Mouse (Mus musculus) liver, embryonic 15.5 days (tissue): ENCODE data around the gene Sdk2. TPM values are rescaled to one million over a fixed set of nuclear protein-coding genes. Genes with fewer than 3 reads are reported as not detected.

Experiments used
- ATAC-seq: fragments of 200-750 bp; cut with Nextera tagmentation; 2 replicates; pipeline ENCODE4 v1.8.0; 2017; ENCODE audit warnings: moderate number of reproducible peaks, mild to moderate bottlenecking, moderate library complexity; ENCODE audit not compliant: insufficient read depth
- H3K27ac ChIP-seq: fragments of 300-500 bp; sonication (generic); replicated peaks from 2 replicates; pipeline ENCODE4 v1.5.1; 2015; ENCODE audit warnings: mild to moderate bottlenecking, inconsistent platforms
- H3K27me3 ChIP-seq: fragments of 300-500 bp; sonication (generic); 2 replicates; pipeline ENCODE4 v1.6.1; 2015; ENCODE audit warnings: mild to moderate bottlenecking, inconsistent platforms
- H3K36me3 ChIP-seq: fragments of 300-500 bp; sonication (generic); replicated peaks from 2 replicates; pipeline ENCODE4 v1.6.1; 2015; ENCODE audit warnings: moderate library complexity, mild to moderate bottlenecking, inconsistent platforms
- H3K4me1 ChIP-seq: fragments of 300-500 bp; sonication (generic); replicated peaks from 2 replicates; pipeline ENCODE4 v1.6.1; 2015; ENCODE audit warnings: inconsistent platforms
- H3K4me2 ChIP-seq: fragments of 300-500 bp; sonication (generic); 2 replicates; pipeline ENCODE4 v1.6.1; 2015; ENCODE audit warnings: moderate library complexity, mild to moderate bottlenecking, inconsistent platforms
- H3K4me3 ChIP-seq: fragments of 300-500 bp; sonication (generic); replicated peaks from 2 replicates; pipeline ENCODE4 v1.5.1; 2015; ENCODE audit warnings: mild to moderate bottlenecking, inconsistent platforms
- H3K9ac ChIP-seq: fragments of 300-500 bp; sonication (generic); 2 replicates; pipeline ENCODE4 v1.6.1; 2015; ENCODE audit warnings: moderate library complexity, mild to moderate bottlenecking, inconsistent platforms
- H3K9me3 ChIP-seq: fragments of 300-500 bp; sonication (generic); replicated peaks from 2 replicates; pipeline ENCODE4 v1.6.1; 2016; ENCODE audit warnings: inconsistent platforms
- WGBS: fragments of 180-500 bp; shearing (Covaris S2); methylation state at CpG from one replicate; pipeline ENCODE4 v1.1.7; 2015; ENCODE audit warnings: mixed read lengths; ENCODE audit not compliant: insufficient replicate concordance; 5-methylcytosine and 5-hydroxymethylcytosine counted together
- polyA plus RNA-seq: library from polyadenylated mRNA; unstranded; fragments of >200 nt; fragmentation: Nextera tagmentation; extraction: Ambion mirVana; gene quantifications from 2 replicates; pipeline ENCODE4 v1.2.1, GENCODE M21; 2015

Gene Sdk2
- polyA plus RNA-seq, 1 experiment from 2014 or later: 0.20 TPM

DNA sequence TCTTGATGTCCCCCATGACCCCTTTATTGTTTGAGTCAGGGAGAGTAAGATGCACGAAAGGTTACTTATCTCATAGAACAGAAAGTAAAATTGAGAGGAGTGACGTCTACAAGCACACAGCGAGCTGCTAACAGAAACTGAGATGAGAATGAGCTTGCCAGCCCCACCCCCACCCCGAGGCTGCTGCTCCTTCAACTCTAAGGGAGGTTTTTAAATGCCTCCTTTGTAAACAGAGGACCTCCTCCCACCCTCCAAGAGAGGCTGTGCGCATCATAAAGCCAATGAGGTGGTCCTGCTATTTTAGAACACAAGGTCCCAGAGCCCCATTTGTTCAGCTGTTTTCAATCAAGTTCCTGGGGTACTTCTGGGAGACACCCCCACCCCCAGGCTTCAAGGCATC lies 303.4 kb downstream of the Sdk2 start:
- Histone ChIP-seq H3K9ac (no peak overlapping the region), H3K4me2 (no peak overlapping the region; the same call in 1 of the 2 replicates), H3K4me3 (no peak overlapping the region), H3K27me3 (peaks cover 4% of the 10 kb centered on the region), H3K36me3 (no peaks in the 10 kb centered on the region), H3K27ac (no peak overlapping the region), H3K9me3 (no peaks in the 10 kb centered on the region), H3K4me1 (peaks cover 44% of the 10 kb centered on the region)
- ATAC-seq: no peak
- 20% methylated on average over 5 of the region's 5 CpGs for WGBS

DNA sequence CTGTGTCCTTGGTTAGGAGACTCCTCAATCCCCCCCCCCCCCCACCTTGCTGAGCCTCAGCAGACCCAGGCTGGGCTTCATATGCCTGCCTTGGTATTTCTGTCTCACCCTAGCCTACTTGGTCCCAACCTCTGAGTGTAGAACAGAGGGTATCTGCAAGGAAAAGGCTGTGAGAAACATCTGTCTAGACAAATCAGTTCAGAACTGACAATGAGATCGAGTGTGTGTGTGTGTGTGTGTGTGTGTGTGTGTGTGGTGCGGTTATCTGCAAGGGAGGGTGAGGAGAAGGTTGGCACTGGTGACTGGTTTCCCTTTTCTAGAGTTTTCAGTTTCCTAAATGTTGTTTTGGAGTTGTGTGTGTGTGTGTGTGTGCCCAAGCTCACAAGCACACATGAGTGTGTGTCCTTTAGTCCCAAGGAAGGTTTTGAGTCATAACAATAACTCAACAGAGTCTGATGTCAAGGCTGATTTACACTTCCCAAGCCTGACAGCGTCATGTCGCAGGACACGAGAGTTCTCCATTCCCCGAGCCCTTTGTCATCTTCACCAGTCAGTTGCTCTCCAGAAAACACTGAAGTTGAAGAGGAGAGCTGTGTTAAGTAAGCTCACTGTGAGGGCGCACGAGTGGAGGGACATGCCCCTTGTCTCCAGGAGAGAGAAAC lies 304.6 kb downstream of the Sdk2 start:
- ATAC-seq: no peak
- Histone ChIP-seq H3K4me3 (no peak overlapping the region), H3K27me3 (peaks cover 4% of the 10 kb centered on the region), H3K9me3 (no peaks in the 10 kb centered on the region), H3K36me3 (no peaks in the 10 kb centered on the region), H3K9ac (no peak overlapping the region), H3K4me2 (no peak overlapping the region), H3K4me1 (peaks cover 40% of the 10 kb centered on the region), H3K27ac (no peak overlapping the region)
- WGBS: 62% methylated on average over 8 of the region's 8 CpGs

DNA sequence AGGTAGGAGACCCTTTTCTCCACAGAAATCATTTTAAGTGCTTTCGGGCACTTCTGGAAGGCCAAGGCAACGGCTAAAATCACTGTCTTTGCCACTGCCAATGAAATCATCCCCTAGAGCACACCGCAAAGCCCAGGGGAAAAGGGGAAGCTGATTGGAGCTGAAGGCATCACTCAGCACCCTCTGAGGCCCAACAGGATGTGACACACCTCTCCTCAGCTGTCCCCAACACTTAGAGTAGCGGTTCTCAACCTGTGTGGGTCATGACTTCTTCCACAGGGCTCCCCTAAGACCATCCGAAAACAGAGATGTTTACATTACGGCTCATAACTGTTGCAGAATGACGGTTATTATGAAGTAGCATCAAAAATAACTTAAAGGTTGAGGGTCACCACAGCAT lies 305.2 kb downstream of the Sdk2 start:
- peaks cover 4% of the 10 kb centered on the region for H3K27me3 ChIP-seq

DNA sequence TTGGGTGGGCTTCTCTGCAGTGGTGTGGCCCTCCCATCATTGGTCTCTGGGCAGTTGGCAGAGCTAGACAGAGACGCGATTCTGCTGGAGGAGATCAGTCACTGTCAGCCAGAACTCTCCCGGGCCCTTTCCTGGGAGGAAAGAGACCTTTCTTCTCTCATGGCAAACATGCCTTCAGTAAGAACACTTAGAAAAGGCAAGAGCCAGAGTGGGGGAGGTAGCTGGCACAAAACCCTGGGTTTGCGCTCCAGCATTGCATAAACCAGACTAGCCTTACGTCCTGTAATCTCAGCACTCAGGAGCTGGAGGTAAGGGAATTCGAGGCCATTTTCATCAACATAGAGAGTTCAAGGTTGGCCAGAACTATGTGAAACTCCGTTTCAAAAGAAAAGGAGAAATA lies 306.4 kb downstream of the Sdk2 start:
- ATAC-seq: no peak
- H3K36me3 ChIP-seq: no peaks in the 10 kb centered on the region
- WGBS: 63% methylated on average over 7 of the region's 7 CpGs

More for the DNA sequence above, 305.2 kb downstream of the Sdk2 start:
- ATAC-seq: no peak
- H3K36me3 ChIP-seq: no peaks in the 10 kb centered on the region
- no peak overlapping the region for H3K4me3 ChIP-seq
- H3K27ac ChIP-seq: no peak overlapping the region
- peaks cover 34% of the 10 kb centered on the region for H3K4me1 ChIP-seq
- WGBS: 44% methylated on average over 7 of the region's 7 CpGs
- H3K4me2 ChIP-seq: no peak overlapping the region
- H3K9me3 ChIP-seq: no peaks in the 10 kb centered on the region
- no peak overlapping the region for H3K9ac ChIP-seq

DNA sequence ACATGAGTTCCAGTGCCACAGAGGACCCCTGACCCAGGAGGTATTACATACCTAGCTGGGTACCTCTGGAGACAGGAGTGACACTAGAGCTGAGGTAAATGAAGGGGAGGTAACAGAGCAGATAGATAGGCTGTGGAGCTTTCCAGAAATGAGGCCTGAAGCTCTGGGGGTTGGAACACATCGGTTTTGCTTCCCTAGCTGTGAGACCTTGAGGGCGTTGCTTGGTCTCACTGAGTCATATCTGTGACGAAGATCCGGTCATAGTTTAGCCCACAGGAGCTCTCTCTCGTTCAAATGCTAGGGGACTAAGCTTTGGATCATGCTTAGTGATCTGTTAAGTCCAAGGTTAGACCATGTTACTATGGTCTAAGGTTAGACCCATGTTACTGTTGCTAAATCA lies 308.0 kb downstream of the Sdk2 start:
- Histone ChIP-seq H3K4me3 (no peak overlapping the region), H3K4me1 (peaks cover 8% of the 10 kb centered on the region), H3K4me2 (no peak overlapping the region), H3K27ac (no peak overlapping the region), H3K36me3 (no peaks in the 10 kb centered on the region), H3K9me3 (no peaks in the 10 kb centered on the region), H3K27me3 (peaks cover 4% of the 10 kb centered on the region), H3K9ac (no peak overlapping the region)
- ATAC-seq: no peak
- WGBS: 67% methylated on average over 5 of the region's 5 CpGs

More for the DNA sequence above, 306.4 kb downstream of the Sdk2 start:
- Histone ChIP-seq H3K9me3 (no peaks in the 10 kb centered on the region), H3K4me2 (no peak overlapping the region), H3K27ac (no peak overlapping the region), H3K9ac (no peak overlapping the region), H3K4me3 (no peak overlapping the region), H3K4me1 (peaks cover 23% of the 10 kb centered on the region), H3K27me3 (peaks cover 4% of the 10 kb centered on the region)

DNA sequence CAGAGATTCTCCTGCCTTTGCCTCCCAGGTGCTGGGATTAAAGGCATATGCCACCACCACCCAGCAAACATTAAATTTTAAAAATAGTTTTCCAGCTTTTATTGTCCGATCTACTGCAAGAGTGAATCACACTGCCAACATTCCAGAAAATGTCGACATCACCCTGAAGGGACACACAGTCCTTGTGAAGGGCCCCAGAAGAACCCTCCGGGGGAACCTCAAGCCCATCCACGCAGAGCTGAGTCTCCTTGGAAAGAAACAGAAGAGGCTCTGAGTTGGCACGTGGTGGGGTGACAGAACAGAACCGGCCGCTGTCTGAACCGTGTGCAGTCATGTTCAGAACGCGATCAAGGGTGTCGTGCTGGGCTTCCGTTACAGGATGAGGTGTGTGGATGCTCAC lies 310.3 kb downstream of the Sdk2 start:
- WGBS: 80% methylated on average over 12 of the region's 12 CpGs
- Histone ChIP-seq H3K27ac (no peak overlapping the region), H3K9ac (no peak overlapping the region), H3K4me2 (no peak overlapping the region), H3K4me1 (peaks cover 8% of the 10 kb centered on the region), H3K36me3 (no peaks in the 10 kb centered on the region), H3K27me3 (peaks cover 2% of the 10 kb centered on the region), H3K9me3 (no peaks in the 10 kb centered on the region), H3K4me3 (no peak overlapping the region)
- ATAC-seq: no peak

DNA sequence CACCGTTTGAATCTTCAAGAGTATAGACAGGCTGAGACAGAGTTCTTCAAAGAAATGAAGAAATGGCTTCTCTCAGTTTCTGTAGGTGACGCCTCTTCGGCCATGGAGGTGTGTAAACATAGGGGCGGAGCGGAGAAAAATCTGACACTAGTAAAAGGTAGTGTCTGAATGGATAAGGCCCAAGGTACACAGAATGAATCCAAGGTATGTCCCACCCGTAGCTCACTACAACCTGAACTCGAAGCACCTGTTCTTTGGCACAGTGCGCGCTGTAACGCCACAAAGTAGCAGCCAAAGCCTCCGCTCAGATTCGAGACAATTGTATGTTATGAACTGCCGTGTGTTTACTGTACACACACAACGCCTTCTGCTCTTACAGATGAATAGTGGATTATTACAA lies 311.0 kb downstream of the Sdk2 start:
- Histone ChIP-seq H3K9me3 (no peaks in the 10 kb centered on the region), H3K36me3 (no peaks in the 10 kb centered on the region)
- 77% methylated on average over 14 of the region's 14 CpGs for WGBS

DNA sequence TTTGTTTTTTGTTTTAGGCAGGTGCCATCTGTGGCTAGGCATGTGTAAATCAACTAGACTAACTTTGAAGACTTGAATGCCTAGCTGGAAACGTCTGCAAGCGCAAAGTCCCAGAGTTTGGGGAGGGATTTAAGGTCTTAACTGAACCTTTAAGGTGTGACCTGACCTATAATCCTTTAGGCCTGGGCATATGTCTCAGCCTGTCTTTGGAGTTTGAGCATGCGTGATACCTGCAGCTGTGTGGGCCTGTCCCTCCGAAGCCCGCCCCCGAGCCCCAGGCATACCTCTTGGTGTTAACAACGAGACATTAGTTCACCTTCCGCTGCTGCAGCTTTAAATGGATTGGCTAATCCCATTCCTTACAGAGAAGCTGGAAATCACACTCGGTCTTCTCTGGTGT lies 312.0 kb downstream of the Sdk2 start:
- no peak overlapping the region for H3K27ac ChIP-seq
- no peak for ATAC-seq

More for the DNA sequence above, 311.0 kb downstream of the Sdk2 start:
- Histone ChIP-seq H3K4me1 (peaks cover 8% of the 10 kb centered on the region), H3K27ac (no peak overlapping the region), H3K27me3 (no peaks in the 10 kb centered on the region; the same call in none of the 2 replicates), H3K4me2 (no peak overlapping the region), H3K9ac (no peak overlapping the region), H3K4me3 (no peak overlapping the region)
- ATAC-seq: no peak

DNA sequence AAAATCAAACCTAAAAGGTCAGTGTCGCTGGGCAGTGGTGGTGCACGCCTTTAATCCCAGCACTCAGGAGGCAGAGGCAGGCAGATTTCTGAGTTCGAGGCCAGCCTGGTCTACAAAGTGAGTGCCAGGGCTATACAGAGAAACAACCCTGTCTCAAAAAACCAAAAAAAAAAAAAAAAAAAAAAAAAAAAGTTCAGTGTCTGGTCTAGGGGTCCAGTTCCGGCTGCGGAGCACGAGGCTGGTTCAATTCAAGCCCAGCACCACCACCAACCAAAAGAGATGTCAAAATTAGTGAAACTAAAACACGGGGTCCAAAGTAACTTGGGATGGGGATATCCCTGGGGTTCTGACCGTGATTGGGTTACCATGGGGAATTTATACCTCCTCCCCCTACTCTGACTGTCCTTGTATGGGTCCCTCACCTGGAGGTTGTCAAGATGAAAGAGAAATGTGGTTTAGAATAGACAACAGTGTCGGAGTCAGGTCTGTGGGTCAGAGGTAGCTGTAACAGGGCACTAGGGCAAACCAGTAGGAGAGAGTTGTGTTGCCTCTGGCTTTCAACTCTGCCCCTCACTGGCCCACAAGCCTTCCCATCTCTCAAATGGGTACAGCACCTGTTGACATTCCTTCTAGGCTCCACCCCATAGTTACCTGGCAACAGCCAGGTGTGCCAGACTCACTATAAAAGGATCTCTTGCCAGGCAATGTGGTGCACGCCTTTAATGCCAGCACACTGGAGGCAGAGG lies 314.0 kb downstream of the Sdk2 start:
- peaks cover 36% of the 10 kb centered on the region for H3K4me1 ChIP-seq
- 0 out of 2 replicates have a peak, but pooled peaks cover 4% of the 10 kb centered on the region for H3K36me3 ChIP-seq
- ATAC-seq: no peak
- 81% methylated on average over 10 of the region's 10 CpGs for WGBS
- peak overlapping the region; percentile 98 for H3K27ac ChIP-seq
- peak overlapping the region; percentile 87 for H3K4me3 ChIP-seq
- no peaks in the 10 kb centered on the region for H3K9me3 ChIP-seq
- H3K27me3 ChIP-seq: no peaks in the 10 kb centered on the region
- H3K4me2 ChIP-seq: peak overlapping the region; percentile 93
- H3K9ac ChIP-seq: peak overlapping the region; percentile 93; the same call in 1 of the 2 replicates

More for the DNA sequence above, 312.0 kb downstream of the Sdk2 start:
- H3K4me1 ChIP-seq: peaks cover 16% of the 10 kb centered on the region
- no peak overlapping the region for H3K9ac ChIP-seq
- no peaks in the 10 kb centered on the region for H3K9me3 ChIP-seq
- H3K4me2 ChIP-seq: no peak overlapping the region
- no peak overlapping the region for H3K4me3 ChIP-seq
- H3K27me3 ChIP-seq: no peaks in the 10 kb centered on the region; the same call in 1 of the 2 replicates
- no peaks in the 10 kb centered on the region for H3K36me3 ChIP-seq
- WGBS: 75% methylated on average over 9 of the region's 9 CpGs

DNA sequence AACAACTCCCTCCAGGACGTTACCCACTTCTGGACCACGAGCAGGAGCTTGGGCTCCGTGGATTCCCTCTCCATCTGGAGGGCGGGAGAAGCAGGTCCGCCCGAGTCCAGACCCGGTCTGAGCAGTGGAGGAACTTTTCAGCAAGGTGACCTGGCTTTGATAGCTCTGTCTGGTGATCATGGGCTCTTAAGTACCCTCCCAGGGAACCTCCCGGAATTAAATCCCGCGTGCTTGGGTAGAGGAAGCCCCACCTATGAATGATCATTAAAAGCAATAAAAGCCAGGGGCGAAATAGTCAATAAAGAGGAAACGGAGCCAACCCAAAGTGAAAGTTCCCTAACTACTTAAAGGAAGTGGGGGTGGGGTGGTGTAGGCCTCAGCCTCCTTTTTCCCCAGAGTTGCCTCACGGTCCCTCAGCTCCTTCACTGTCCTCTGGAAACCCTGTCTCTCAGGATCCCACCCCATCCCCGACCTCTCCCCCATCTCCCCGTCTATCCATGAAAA lies 314.6 kb downstream of the Sdk2 start:
- Histone ChIP-seq H3K4me1 (peaks cover 42% of the 10 kb centered on the region), H3K9ac (peak overlapping the region; percentile 93), H3K4me3 (peak overlapping the region; percentile 87), H3K4me2 (peak overlapping the region; percentile 93), H3K36me3 (0 out of 2 replicates have a peak, but pooled peaks cover 5% of the 10 kb centered on the region), H3K27me3 (no peaks in the 10 kb centered on the region), H3K9me3 (no peaks in the 10 kb centered on the region), H3K27ac (peak overlapping the region; percentile 98)
- peak; percentile 5; the same call in 1 of the 2 replicates for ATAC-seq
- 9% methylated on average over 15 of the region's 15 CpGs for WGBS

DNA sequence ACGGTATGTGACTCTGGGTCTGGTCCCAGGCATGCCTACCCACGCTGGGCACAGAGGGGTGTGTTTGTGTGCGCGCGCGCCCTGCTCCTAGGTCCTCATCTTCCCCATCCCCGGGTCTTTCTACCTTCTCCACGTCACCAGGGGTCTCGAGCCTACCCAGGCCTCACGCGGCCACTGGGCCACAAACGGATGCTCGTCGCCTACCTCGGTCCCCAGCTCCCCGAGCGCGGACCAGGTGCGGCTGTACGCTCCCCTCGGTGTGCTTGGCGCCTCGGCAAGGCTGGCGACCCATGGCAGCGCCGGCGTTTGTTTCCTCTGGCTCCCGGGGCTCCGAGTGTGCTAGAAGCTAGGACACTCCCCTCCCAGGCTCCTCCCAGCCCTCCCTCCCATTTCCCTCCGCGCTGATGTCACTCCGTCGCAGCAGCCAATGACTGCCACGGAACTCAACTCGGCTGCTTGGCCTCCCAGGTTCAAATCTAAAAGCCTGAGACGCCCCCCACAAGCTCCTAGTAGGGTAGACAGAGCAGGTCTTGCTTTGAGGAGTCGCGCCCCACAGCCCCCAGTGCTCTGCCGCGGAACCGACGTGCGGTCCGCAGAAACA lies 315.3 kb downstream of the Sdk2 start, which contains the start of gene Cdc42ep4:
Gene Cdc42ep4, minus strand, starts transcription at position 398 of the 601 bp plus-strand sequence.
- H3K36me3 ChIP-seq: 0 out of 2 replicates have a peak, but pooled peaks cover 5% of the 10 kb centered on the region
- ATAC-seq: peak; percentile 78
- no peaks in the 10 kb centered on the region for H3K9me3 ChIP-seq
- peak within 1 kb of the TSS; percentile 93 for H3K9ac ChIP-seq
- no peaks in the 10 kb centered on the region for H3K27me3 ChIP-seq
- under 1% methylated on average over 44 of the region's 44 CpGs for WGBS
- peak within 1 kb of the TSS; percentile 87 for H3K4me3 ChIP-seq
- H3K4me2 ChIP-seq: peak within 1 kb of the TSS; percentile 93
- peaks cover 48% of the 10 kb centered on the region for H3K4me1 ChIP-seq
- peak within 1 kb of the TSS; percentile 98 for H3K27ac ChIP-seq
